Mouse (Mus musculus): ENCODE measurements around the gene Gnb5. TPM values are rescaled to one million over a fixed set of nuclear protein-coding genes. Genes with fewer than 3 reads are reported as not detected.
"Not testable (repeated sequence)": the region's sequence is repeated elsewhere in the genome, so short reads cannot be mapped to it uniquely, and the experiment has no call there.

Gene Gnb5
- polyA plus RNA-seq, 1 experiment from 2014 or later = 3.9 TPM

GRCm38 (mm10) chr9:75334440-75334839, 28.4 kb downstream of the Gnb5 start:
- Histone ChIP-seq H3K4me2 (no peak overlapping the region), H3K27me3 (replicated peaks) (no peaks in the 10 kb centered on the region), H3K4me3 (no peak overlapping the region), H3K27ac (no peak overlapping the region), H3K36me3 (no peaks in the 10 kb centered on the region), H3K9me3 (replicated peaks) (no peaks in the 10 kb centered on the region), H3K9ac (no peak overlapping the region), H3K4me1 (no peaks in the 10 kb centered on the region)
- ATAC-seq = no peak
- 57% methylated on average over 4 of the region's 4 CpGs for WGBS (ENCODE audit: insufficient replicate concordance)

DNA sequence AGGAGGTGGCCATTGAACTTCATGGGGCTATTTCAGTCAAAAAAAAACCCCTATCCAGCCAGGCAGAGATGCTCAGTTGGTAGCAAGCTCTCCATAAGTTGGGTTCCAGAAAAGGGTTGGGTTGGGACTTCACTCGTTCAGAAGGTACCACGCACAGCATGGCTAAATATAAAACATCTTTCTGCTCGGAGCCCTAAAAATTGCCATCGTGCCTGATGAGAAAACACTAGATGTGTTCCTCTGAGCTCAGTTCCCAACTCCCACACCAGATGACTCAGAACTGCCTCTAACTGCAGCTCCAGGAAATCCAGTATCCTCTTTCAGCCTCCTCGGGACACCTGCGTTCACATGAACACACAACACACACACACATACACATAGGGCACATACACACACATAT, 31.9 kb downstream of the Gnb5 start:
- H3K4me3 ChIP-seq = no peak overlapping the region
- no peaks in the 10 kb centered on the region for H3K27me3 ChIP-seq (replicated peaks)
- no peak overlapping the region for H3K4me2 ChIP-seq
- no peaks in the 10 kb centered on the region for H3K4me1 ChIP-seq
- H3K9ac ChIP-seq = no peak overlapping the region
- H3K36me3 ChIP-seq = no peaks in the 10 kb centered on the region
- H3K9me3 ChIP-seq (replicated peaks) = no peaks in the 10 kb centered on the region
- H3K27ac ChIP-seq = no peak overlapping the region
- ATAC-seq = no peak
- WGBS (ENCODE audit: insufficient replicate concordance) = 76% methylated on average over 6 of the region's 6 CpGs

DNA sequence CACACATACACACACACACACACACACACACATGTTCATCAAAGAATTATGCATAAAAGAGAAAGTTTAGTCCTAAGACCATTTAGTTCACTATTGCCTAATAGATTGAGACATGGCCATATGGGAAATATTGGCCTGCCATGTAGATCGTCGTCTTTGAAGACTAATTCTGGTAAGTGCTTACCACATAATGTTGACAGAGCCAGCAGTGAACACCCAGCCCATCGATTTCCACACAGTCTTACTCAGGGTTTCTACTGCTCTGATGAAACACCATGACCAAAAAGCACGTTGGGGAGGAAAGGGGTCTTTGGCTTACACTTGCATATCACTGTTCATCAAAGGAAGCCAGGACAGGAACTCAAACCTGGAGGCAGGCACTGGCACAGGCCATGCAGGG, 36.3 kb downstream of the Gnb5 start:
- Histone ChIP-seq H3K27me3 (replicated peaks) (no peaks in the 10 kb centered on the region), H3K9ac (no peak overlapping the region), H3K4me3 (no peak overlapping the region), H3K4me2 (no peak overlapping the region), H3K9me3 (replicated peaks) (no peaks in the 10 kb centered on the region), H3K4me1 (no peaks in the 10 kb centered on the region), H3K27ac (no peak overlapping the region), H3K36me3 (no peaks in the 10 kb centered on the region)
- 63% methylated on average over 4 of the region's 4 CpGs for WGBS (ENCODE audit: insufficient replicate concordance)
- no peak for ATAC-seq

- no peaks in the 10 kb centered on the region for H3K9me3 ChIP-seq (replicated peaks)
- no peak for ATAC-seq
- H3K4me1 ChIP-seq = no peaks in the 10 kb centered on the region
- no peaks in the 10 kb centered on the region for H3K27me3 ChIP-seq (replicated peaks)
- H3K27ac ChIP-seq = no peak within 1 kb of the TSS
- no peaks in the 10 kb centered on the region for H3K36me3 ChIP-seq
- H3K4me2 ChIP-seq = no peak within 1 kb of the TSS
- 84% methylated on average over 5 of the region's 5 CpGs for WGBS (ENCODE audit: insufficient replicate concordance)
- H3K4me3 ChIP-seq = no peak within 1 kb of the TSS
- H3K9ac ChIP-seq = no peak within 1 kb of the TSS
These were observed 41.4 kb downstream of the Gnb5 start, which contains the start of gene Bcl2l10 for GRCm38 (mm10) chr9:75347458-75347857. Gene Bcl2l10, plus strand, starts transcription at chr9:75347758.

GRCm38 (mm10) chr9:75348066-75348465, 42.0 kb downstream of the Gnb5 start:
- Histone ChIP-seq H3K36me3 (no peaks in the 10 kb centered on the region), H3K9ac (no peak overlapping the region), H3K9me3 (replicated peaks) (no peaks in the 10 kb centered on the region), H3K27me3 (replicated peaks) (no peaks in the 10 kb centered on the region), H3K4me1 (no peaks in the 10 kb centered on the region), H3K27ac (no peak overlapping the region), H3K4me2 (no peak overlapping the region), H3K4me3 (no peak overlapping the region)
- no peak for ATAC-seq
- WGBS (ENCODE audit: insufficient replicate concordance) = 81% methylated on average over 17 of the region's 17 CpGs

- ATAC-seq = no peak
- Histone ChIP-seq H3K27me3 (replicated peaks) (no peaks in the 10 kb centered on the region), H3K9me3 (replicated peaks) (no peaks in the 10 kb centered on the region), H3K4me1 (no peaks in the 10 kb centered on the region), H3K9ac (no peak overlapping the region), H3K4me2 (no peak overlapping the region), H3K27ac (no peak overlapping the region), H3K4me3 (no peak overlapping the region), H3K36me3 (no peaks in the 10 kb centered on the region)
- 52% methylated on average over 3 of the region's 3 CpGs for WGBS (ENCODE audit: insufficient replicate concordance)
These were observed 42.6 kb downstream of the Gnb5 start for GRCm38 (mm10) chr9:75348641-75349040.

DNA sequence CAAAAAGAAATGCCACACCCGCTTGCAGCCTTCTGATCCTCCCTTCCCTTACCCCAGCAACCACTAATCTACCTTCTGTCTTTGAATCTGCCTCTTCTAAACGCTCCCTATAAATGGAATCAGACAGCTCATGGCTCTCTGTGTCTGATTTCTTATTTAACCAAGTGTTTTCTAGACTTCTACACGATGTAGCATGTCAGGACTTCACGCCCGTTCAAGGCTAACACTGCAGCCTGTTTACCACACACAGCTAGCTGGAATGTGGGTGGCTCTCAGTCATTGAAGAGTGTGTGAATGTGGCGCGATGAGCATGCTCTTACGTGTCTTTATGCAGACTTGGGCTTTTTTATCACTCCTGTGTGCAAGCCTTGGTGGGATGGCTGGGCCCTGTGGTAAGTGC, 47.0 kb downstream of the Gnb5 start:
- no peaks in the 10 kb centered on the region for H3K9me3 ChIP-seq (replicated peaks)
- H3K4me3 ChIP-seq = no peak overlapping the region
- H3K36me3 ChIP-seq = no peaks in the 10 kb centered on the region
- H3K4me1 ChIP-seq = no peaks in the 10 kb centered on the region; the same call in 1 of the 2 replicates
- no peak overlapping the region for H3K9ac ChIP-seq
- H3K27me3 ChIP-seq (replicated peaks) = no peaks in the 10 kb centered on the region
- ATAC-seq = no peak
- no peak overlapping the region for H3K27ac ChIP-seq
- 66% methylated on average over 8 of the region's 8 CpGs for WGBS (ENCODE audit: insufficient replicate concordance)
- H3K4me2 ChIP-seq = no peak overlapping the region

DNA sequence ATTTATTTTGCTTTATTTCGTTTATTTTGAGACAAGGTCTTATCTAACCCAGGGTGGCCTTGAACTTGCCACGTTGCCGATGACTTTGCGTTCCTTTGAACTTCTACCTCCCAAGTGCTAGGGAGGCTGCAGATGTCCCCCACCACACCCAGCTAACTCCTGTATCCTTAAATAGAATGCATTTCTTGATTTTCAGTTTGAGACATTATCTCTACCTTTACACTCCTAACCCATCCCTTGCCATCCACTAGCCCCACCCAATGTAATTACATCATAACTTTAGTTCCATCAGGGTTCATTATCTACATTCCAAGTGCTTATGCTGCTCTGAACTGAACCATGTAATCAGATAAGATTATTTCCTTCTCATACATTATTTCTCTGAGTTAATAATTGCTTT, 49.7 kb downstream of the Gnb5 start:
- ATAC-seq = peak; percentile 69
- Histone ChIP-seq H3K36me3 (no peaks in the 10 kb centered on the region), H3K27me3 (replicated peaks) (no peaks in the 10 kb centered on the region), H3K9me3 (replicated peaks) (no peaks in the 10 kb centered on the region), H3K27ac (no peak overlapping the region), H3K4me3 (no peak overlapping the region), H3K4me2 (no peak overlapping the region), H3K4me1 (no peaks in the 10 kb centered on the region; the same call in 1 of the 2 replicates), H3K9ac (no peak overlapping the region)
- 41% methylated on average over 4 of the region's 4 CpGs for WGBS (ENCODE audit: insufficient replicate concordance)

DNA sequence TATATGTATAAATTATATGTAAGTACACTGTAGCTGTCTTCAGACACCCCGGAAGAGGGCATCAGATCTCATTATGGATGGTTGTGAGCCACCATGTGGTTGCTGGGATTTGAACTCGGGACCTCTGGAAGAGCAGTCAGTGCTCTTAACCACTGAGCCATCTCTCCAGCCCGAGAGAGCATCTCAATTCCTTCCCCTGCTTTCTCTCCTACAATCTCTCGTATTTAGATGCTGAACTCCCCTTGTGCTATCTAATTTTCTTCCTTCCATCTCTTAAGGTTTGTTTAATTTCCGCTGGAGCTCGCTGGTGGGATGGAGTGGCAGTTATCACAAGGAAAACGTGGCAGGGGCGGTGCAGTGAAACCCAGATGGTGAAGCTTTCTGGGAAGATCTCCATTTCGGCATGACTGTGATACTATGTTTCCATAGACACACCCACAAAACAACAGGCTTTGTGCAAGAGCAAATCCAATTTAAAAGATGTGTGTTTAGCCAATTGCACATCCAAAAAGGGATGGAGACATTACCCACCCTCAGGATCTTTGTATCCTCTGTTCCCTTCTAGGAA, 51.1 kb downstream of the Gnb5 start:
- no peak overlapping the region for H3K9ac ChIP-seq
- 44% methylated on average over 9 of the region's 9 CpGs for WGBS (ENCODE audit: insufficient replicate concordance)
- H3K36me3 ChIP-seq = no peaks in the 10 kb centered on the region
- no peak for ATAC-seq
- H3K4me2 ChIP-seq = no peak overlapping the region
- H3K4me3 ChIP-seq = no peak overlapping the region
- H3K9me3 ChIP-seq (replicated peaks) = no peaks in the 10 kb centered on the region
- no peaks in the 10 kb centered on the region for H3K27me3 ChIP-seq (replicated peaks)
- no peaks in the 10 kb centered on the region; the same call in 1 of the 2 replicates for H3K4me1 ChIP-seq
- H3K27ac ChIP-seq = no peak overlapping the region

DNA sequence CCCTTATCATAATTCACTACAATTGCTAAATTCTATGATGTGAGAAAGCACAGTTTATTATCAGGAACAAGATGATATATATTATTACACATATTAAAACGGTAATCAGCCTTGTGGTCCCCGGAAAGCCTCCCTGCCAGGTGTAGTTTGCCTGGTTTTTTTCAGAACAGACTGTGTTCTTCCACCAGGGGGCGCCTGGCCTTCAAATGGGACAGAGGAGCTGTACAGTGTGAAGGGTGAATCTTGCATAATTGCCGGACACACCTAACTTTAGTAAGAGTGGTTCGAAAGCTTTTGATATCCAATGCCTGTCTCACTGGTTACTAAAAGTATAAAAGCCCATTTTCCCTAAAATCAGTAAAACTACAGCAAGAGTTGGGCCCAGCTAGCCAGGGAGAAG, 55.6 kb downstream of the Gnb5 start:
- no peaks in the 10 kb centered on the region for H3K9me3 ChIP-seq (replicated peaks)

DNA sequence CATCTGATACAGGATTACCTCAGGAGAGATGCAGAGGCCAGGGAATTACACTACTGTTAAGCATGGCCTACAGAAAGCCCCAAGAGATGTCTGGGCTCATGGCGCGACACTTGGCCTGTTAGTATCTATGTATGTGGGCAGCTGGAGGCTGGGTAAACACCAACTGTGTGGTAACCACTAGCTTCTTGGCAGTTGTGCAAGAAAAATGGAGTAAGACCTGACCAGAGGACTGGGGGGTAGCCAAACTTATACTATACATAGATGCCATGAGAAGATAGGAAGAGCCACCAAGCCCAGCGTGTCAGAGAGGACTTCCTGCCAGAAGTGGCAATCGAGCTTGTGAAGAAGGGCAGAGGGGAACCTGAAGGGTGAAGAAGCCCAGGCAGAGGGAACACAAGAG, 56.1 kb downstream of the Gnb5 start:
- Histone ChIP-seq H3K27ac (no peak overlapping the region), H3K4me1 (no peaks in the 10 kb centered on the region; the same call in 1 of the 2 replicates), H3K27me3 (replicated peaks) (no peaks in the 10 kb centered on the region), H3K9me3 (replicated peaks) (no peaks in the 10 kb centered on the region), H3K9ac (no peak overlapping the region), H3K4me3 (no peak overlapping the region), H3K4me2 (no peak overlapping the region), H3K36me3 (no peaks in the 10 kb centered on the region)
- ATAC-seq = no peak
- 59% methylated on average over 4 of the region's 4 CpGs for WGBS (ENCODE audit: insufficient replicate concordance)

More for the DNA sequence above, 55.6 kb downstream of the Gnb5 start:
- Histone ChIP-seq H3K4me2 (no peak overlapping the region), H3K27me3 (replicated peaks) (no peaks in the 10 kb centered on the region), H3K36me3 (no peaks in the 10 kb centered on the region), H3K9ac (no peak overlapping the region), H3K4me1 (no peaks in the 10 kb centered on the region; the same call in 1 of the 2 replicates), H3K27ac (no peak overlapping the region), H3K4me3 (no peak overlapping the region)
- 22% methylated on average over 5 of the region's 5 CpGs for WGBS (ENCODE audit: insufficient replicate concordance)
- ATAC-seq = peak; percentile 48; the same call in 1 of the 2 replicates

DNA sequence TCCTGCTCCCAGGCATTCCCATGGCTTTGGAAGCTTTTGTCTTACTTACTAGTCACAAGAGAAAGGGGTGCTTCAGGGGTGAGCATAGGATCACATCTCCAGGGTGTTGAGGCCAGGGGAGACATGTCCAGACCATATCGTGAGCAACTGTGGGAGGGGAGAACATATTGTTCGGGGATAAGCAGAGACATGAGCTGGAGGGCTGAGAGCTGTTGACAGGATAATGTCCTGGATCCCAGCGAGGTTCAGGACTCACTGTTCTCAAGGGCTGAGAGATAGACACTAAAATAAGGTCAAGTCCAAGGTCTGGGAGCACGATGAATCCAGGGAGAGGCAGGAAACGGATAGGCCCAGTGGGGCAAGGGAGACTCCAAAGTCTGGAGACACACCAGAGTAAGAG, 56.9 kb downstream of the Gnb5 start:
- 68% methylated on average over 5 of the region's 5 CpGs for WGBS (ENCODE audit: insufficient replicate concordance)
- no peak overlapping the region for H3K4me3 ChIP-seq

GRCm38 (mm10) chr9:75363702-75364101, 57.6 kb downstream of the Gnb5 start:
- not testable (repeated sequence) for H3K36me3 ChIP-seq; H3K4me3 ChIP-seq; ATAC-seq; H3K9me3 ChIP-seq (replicated peaks); H3K4me2 ChIP-seq; H3K9ac ChIP-seq; H3K4me1 ChIP-seq; H3K27me3 ChIP-seq (replicated peaks); H3K27ac ChIP-seq
- 53% methylated on average over 7 of the region's 7 CpGs for WGBS (ENCODE audit: insufficient replicate concordance)

More for the DNA sequence above, 56.9 kb downstream of the Gnb5 start:
- Histone ChIP-seq H3K9me3 (replicated peaks) (no peaks in the 10 kb centered on the region), H3K36me3 (no peaks in the 10 kb centered on the region), H3K4me2 (no peak overlapping the region), H3K4me1 (no peaks in the 10 kb centered on the region), H3K27me3 (replicated peaks) (no peaks in the 10 kb centered on the region), H3K27ac (no peak overlapping the region), H3K9ac (no peak overlapping the region)
- ATAC-seq = no peak

Data from liver, embryonic 12.5 days (tissue).